Mouse (Mus musculus): Measurements from ENCODE around the gene Lpcat2b. TPM values are rescaled to one million over a fixed set of nuclear protein-coding genes. Genes with fewer than 3 reads are reported as not detected.
A peak's percentile ranks its signal among the peaks of the same experiment; 100 is the strongest.
"Not testable (repeated sequence)": the region's sequence is repeated elsewhere in the genome, so short reads cannot be mapped to it uniquely, and the experiment has no call there.

Gene Lpcat2b
- polyA plus RNA-seq (2015; fragmentation: Nextera tagmentation; extraction: Ambion mirVana), result not detected in 2 replicates

- no peaks in the 10 kb centered on the region for H3K9me3 ChIP-seq
- no peak within 1 kb of the TSS for H3K27ac ChIP-seq
- no peak for ATAC-seq (ENCODE audit: insufficient number of reproducible peaks, insufficient read depth, low FRiP score, low TSS enrichment, low read depth)
- no peak within 1 kb of the TSS for H3K4me2 ChIP-seq
- H3K4me1 ChIP-seq, result no peaks in the 10 kb centered on the region
- no peak within 1 kb of the TSS for H3K4me3 ChIP-seq
- H3K27me3 ChIP-seq, result peaks cover 3% of the 10 kb centered on the region; the same call in 1 of the 2 replicates
- WGBS, result 75% methylated on average over 3 of the region's 3 CpGs
- no peak within 1 kb of the TSS for H3K9ac ChIP-seq
- no peaks in the 10 kb centered on the region for H3K36me3 ChIP-seq
Measured at GRCm38 (mm10) chr5:107431249-107431648, at the start of gene Lpcat2b. Gene Lpcat2b (plus strand): TSS chr5:107431549.

GRCm38 (mm10) chr5:107386448-107386847, 44.9 kb upstream of the Lpcat2b start:
- peaks cover 29% of the 10 kb centered on the region for H3K36me3 ChIP-seq
- H3K9ac ChIP-seq; H3K4me3 ChIP-seq; H3K4me2 ChIP-seq; ATAC-seq (ENCODE audit: insufficient number of reproducible peaks, insufficient read depth, low FRiP score, low TSS enrichment, low read depth); H3K4me1 ChIP-seq; H3K27ac ChIP-seq; H3K27me3 ChIP-seq; H3K9me3 ChIP-seq: not testable (repeated sequence)

GRCm38 (mm10) chr5:107387788-107388187, 43.6 kb upstream of the Lpcat2b start:
- Histone ChIP-seq H3K4me2 (no peak overlapping the region), H3K9ac (no peak overlapping the region), H3K36me3 (peaks cover 17% of the 10 kb centered on the region), H3K4me3 (no peak overlapping the region), H3K9me3 (no peaks in the 10 kb centered on the region), H3K27me3 (no peaks in the 10 kb centered on the region), H3K4me1 (no peaks in the 10 kb centered on the region), H3K27ac (no peak overlapping the region)
- no peak for ATAC-seq (ENCODE audit: insufficient number of reproducible peaks, insufficient read depth, low FRiP score, low TSS enrichment, low read depth)
- WGBS, result 94% methylated on average over 1 of the region's 1 CpGs

- WGBS, result 85% methylated on average over 2 of the region's 2 CpGs
Measured at GRCm38 (mm10) chr5:107389373-107389772, 42.0 kb upstream of the Lpcat2b start.

GRCm38 (mm10) chr5:107394437-107394836, 36.9 kb upstream of the Lpcat2b start:
- Histone ChIP-seq H3K4me2 (no peak overlapping the region), H3K4me3 (no peak overlapping the region), H3K36me3 (peaks cover 3% of the 10 kb centered on the region; the same call in 1 of the 2 replicates), H3K9ac (no peak overlapping the region), H3K27me3 (no peaks in the 10 kb centered on the region), H3K9me3 (no peaks in the 10 kb centered on the region), H3K4me1 (no peaks in the 10 kb centered on the region), H3K27ac (no peak overlapping the region)
- no peak for ATAC-seq (ENCODE audit: insufficient number of reproducible peaks, insufficient read depth, low FRiP score, low TSS enrichment, low read depth)
- 30% methylated on average over 2 of the region's 2 CpGs for WGBS

More at GRCm38 (mm10) chr5:107389373-107389772, 42.0 kb upstream of the Lpcat2b start:
- Histone ChIP-seq H3K9me3 (no peaks in the 10 kb centered on the region), H3K9ac (no peak overlapping the region), H3K4me2 (no peak overlapping the region), H3K4me3 (no peak overlapping the region), H3K27me3 (no peaks in the 10 kb centered on the region), H3K36me3 (peaks cover 8% of the 10 kb centered on the region; the same call in 1 of the 2 replicates), H3K27ac (no peak overlapping the region), H3K4me1 (no peaks in the 10 kb centered on the region)
- no peak for ATAC-seq (ENCODE audit: insufficient number of reproducible peaks, insufficient read depth, low FRiP score, low TSS enrichment, low read depth)

- 8% methylated on average over 5 of the region's 5 CpGs for WGBS
- H3K4me1 ChIP-seq, result peaks cover 11% of the 10 kb centered on the region
- no peak within 1 kb of the TSS for H3K27ac ChIP-seq
- no peaks in the 10 kb centered on the region for H3K9me3 ChIP-seq
- no peak for ATAC-seq (ENCODE audit: insufficient number of reproducible peaks, insufficient read depth, low FRiP score, low TSS enrichment, low read depth)
- H3K36me3 ChIP-seq, result no peaks in the 10 kb centered on the region
- H3K9ac ChIP-seq, result peak within 1 kb of the TSS; percentile 75
- peak within 1 kb of the TSS; percentile 64 for H3K4me3 ChIP-seq
- peaks cover 45% of the 10 kb centered on the region for H3K27me3 ChIP-seq
- peak within 1 kb of the TSS; percentile 94 for H3K4me2 ChIP-seq
Measured at GRCm38 (mm10) chr5:107402436-107402835, 28.9 kb upstream of the Lpcat2b start, which contains the start of gene Ephx4. Gene Ephx4 (plus strand): TSS chr5:107402736.

- Histone ChIP-seq H3K36me3 (no peaks in the 10 kb centered on the region), H3K4me1 (peaks cover 11% of the 10 kb centered on the region), H3K4me3 (peak overlapping the region; percentile 64), H3K9me3 (no peaks in the 10 kb centered on the region), H3K4me2 (peak overlapping the region; percentile 94), H3K27ac (no peak overlapping the region), H3K27me3 (peaks cover 45% of the 10 kb centered on the region), H3K9ac (peak overlapping the region; percentile 75)
- ATAC-seq (ENCODE audit: insufficient number of reproducible peaks, insufficient read depth, low FRiP score, low TSS enrichment, low read depth), result peak; percentile 67; the same call in 1 of the 2 replicates
- WGBS, result under 1% methylated on average over 79 of the region's 80 CpGs
Measured at GRCm38 (mm10) chr5:107403011-107403946, 28.1 kb upstream of the Lpcat2b start.

- peak overlapping the region; percentile 64 for H3K4me3 ChIP-seq
- no peaks in the 10 kb centered on the region for H3K9me3 ChIP-seq
- WGBS, result 28% methylated on average over 12 of the region's 12 CpGs
- H3K27me3 ChIP-seq, result peaks cover 45% of the 10 kb centered on the region
- no peaks in the 10 kb centered on the region for H3K36me3 ChIP-seq
- H3K9ac ChIP-seq, result peak overlapping the region; percentile 75
- H3K4me2 ChIP-seq, result peak overlapping the region; percentile 94
- ATAC-seq (ENCODE audit: insufficient number of reproducible peaks, insufficient read depth, low FRiP score, low TSS enrichment, low read depth), result no peak
- H3K4me1 ChIP-seq, result peaks cover 11% of the 10 kb centered on the region
- H3K27ac ChIP-seq, result no peak overlapping the region
Measured at GRCm38 (mm10) chr5:107403947-107404684, 27.2 kb upstream of the Lpcat2b start.

GRCm38 (mm10) chr5:107405361-107405760, 26.0 kb upstream of the Lpcat2b start:
- H3K36me3 ChIP-seq, result no peaks in the 10 kb centered on the region
- no peak overlapping the region for H3K27ac ChIP-seq
- no peak for ATAC-seq (ENCODE audit: insufficient number of reproducible peaks, insufficient read depth, low FRiP score, low TSS enrichment, low read depth)
- no peak overlapping the region for H3K4me2 ChIP-seq
- H3K4me1 ChIP-seq, result peaks cover 11% of the 10 kb centered on the region
- no peaks in the 10 kb centered on the region for H3K9me3 ChIP-seq
- WGBS, result 86% methylated on average over 4 of the region's 4 CpGs
- no peak overlapping the region for H3K9ac ChIP-seq
- H3K4me3 ChIP-seq, result no peak overlapping the region
- peaks cover 45% of the 10 kb centered on the region for H3K27me3 ChIP-seq

- ATAC-seq (ENCODE audit: insufficient number of reproducible peaks, insufficient read depth, low FRiP score, low TSS enrichment, low read depth), result no peak
- Histone ChIP-seq H3K36me3 (no peaks in the 10 kb centered on the region), H3K27me3 (peaks cover 10% of the 10 kb centered on the region), H3K27ac (no peak overlapping the region), H3K4me3 (no peak overlapping the region), H3K4me1 (peaks cover 5% of the 10 kb centered on the region; the same call in 1 of the 2 replicates), H3K4me2 (no peak overlapping the region), H3K9ac (no peak overlapping the region), H3K9me3 (no peaks in the 10 kb centered on the region)
- WGBS, result 86% methylated on average over 1 of the region's 1 CpGs
Measured at GRCm38 (mm10) chr5:107410305-107410704, 21.0 kb upstream of the Lpcat2b start.

GRCm38 (mm10) chr5:107411326-107411725, 20.0 kb upstream of the Lpcat2b start:
- 23% methylated on average over 4 of the region's 4 CpGs for WGBS
- Histone ChIP-seq H3K4me1 (peaks cover 5% of the 10 kb centered on the region; the same call in 1 of the 2 replicates), H3K27ac (no peak overlapping the region), H3K4me3 (no peak overlapping the region), H3K9ac (no peak overlapping the region), H3K9me3 (no peaks in the 10 kb centered on the region), H3K36me3 (no peaks in the 10 kb centered on the region), H3K4me2 (no peak overlapping the region), H3K27me3 (peaks cover 5% of the 10 kb centered on the region; the same call in 1 of the 2 replicates)
- no peak for ATAC-seq (ENCODE audit: insufficient number of reproducible peaks, insufficient read depth, low FRiP score, low TSS enrichment, low read depth)

All from embryonic facial prominence, embryonic 13.5 days (tissue).